Mouse (Mus musculus): ENCODE results near the gene Apoc4. TPM values are rescaled to one million over a fixed set of nuclear protein-coding genes. Genes with fewer than 3 reads are reported as not detected.

The Apoc4 gene
- not detected in 2 replicates for total RNA-seq (2014; fragmentation: Nextera tagmentation)
- total RNA-seq (2017) = 0.27 TPM in 1 of 2 replicates, not detected in the other
- 0.22 TPM in 1 of 2 replicates, not detected in the other for polyA plus RNA-seq (2012)

- peaks cover 10% of the 10 kb centered on the region; the same call in 1 of the 2 replicates for H3K27me3 ChIP-seq (ENCODE audit: insufficient read depth, low read length)
- TF ChIP-seq TAL1 (conservative IDR thresholded peaks at IDR 0.05; ENCODE audit: low read depth, low read length) (no peak), POLR2AphosphoS5 (IDR thresholded peaks at IDR 0.05; ENCODE audit: insufficient replicate concordance, low read depth, low read length) (no peak), CTCF (IDR thresholded peaks at IDR 0.05; ENCODE audit: low read depth, low read length) (no peak), GATA1 (IDR thresholded peaks at IDR 0.05; ENCODE audit: borderline replicate concordance, low read length) (no peak), GATA2 (IDR thresholded peaks at IDR 0.05; ENCODE audit: borderline replicate concordance, low read depth, low read length) (no peak)
- no peaks in the 10 kb centered on the region for H3K9me3 ChIP-seq (replicated peaks)
- H3K4me1 ChIP-seq (ENCODE audit: insufficient read depth, low read depth, low read length) = peaks cover 17% of the 10 kb centered on the region
- no peaks in the 10 kb centered on the region for H3K36me3 ChIP-seq (replicated peaks)
- DNase-seq (ENCODE audit: low spot score) (no peak), ATAC-seq (ENCODE audit: extremely low read depth, insufficient number of reproducible peaks, low FRiP score, poor library complexity, severe bottlenecking) (no peak)
- H3K4me3 ChIP-seq (ENCODE audit: low read depth, low read length) = no peak within 1 kb of the TSS
Observed at GRCm38 (mm10) chr7:19681202-19681694, at the start of gene Apoc4, which contains the start of gene Gm44805. TSS of gene Apoc4 (minus strand) at chr7:19681479. TSS of gene Gm44805 (minus strand) at chr7:19681423.

- Histone ChIP-seq H3K36me3 (replicated peaks) (peaks cover 93% of the 10 kb centered on the region), H3K9me3 (replicated peaks) (no peaks in the 10 kb centered on the region), H3K27me3 (ENCODE audit: insufficient read depth, low read length) (no peaks in the 10 kb centered on the region), H3K4me1 (ENCODE audit: insufficient read depth, low read depth, low read length) (peaks cover 12% of the 10 kb centered on the region), H3K4me3 (ENCODE audit: low read depth, low read length) (no peak overlapping the region)
- ATAC-seq (ENCODE audit: extremely low read depth, insufficient number of reproducible peaks, low FRiP score, poor library complexity, severe bottlenecking) = no peak
- no peak for DNase-seq (ENCODE audit: low spot score)
- no peak for TF ChIP-seq CTCF (IDR thresholded peaks at IDR 0.05; ENCODE audit: low read depth, low read length)
- TF ChIP-seq GATA1 (IDR thresholded peaks at IDR 0.05; ENCODE audit: borderline replicate concordance, low read length) = no peak
- no peak for TF ChIP-seq POLR2AphosphoS5 (IDR thresholded peaks at IDR 0.05; ENCODE audit: insufficient replicate concordance, low read depth, low read length)
- TF ChIP-seq TAL1 (conservative IDR thresholded peaks at IDR 0.05; ENCODE audit: low read depth, low read length) = no peak
- TF ChIP-seq GATA2 (IDR thresholded peaks at IDR 0.05; ENCODE audit: borderline replicate concordance, low read depth, low read length) = no peak
Observed at GRCm38 (mm10) chr7:19726541-19726940, 45.3 kb upstream of the Apoc4 start.

- Histone ChIP-seq H3K9me3 (replicated peaks) (no peaks in the 10 kb centered on the region), H3K27me3 (ENCODE audit: insufficient read depth, low read length) (no peaks in the 10 kb centered on the region), H3K4me3 (ENCODE audit: low read depth, low read length) (no peak overlapping the region), H3K36me3 (replicated peaks) (peaks cover 78% of the 10 kb centered on the region), H3K4me1 (ENCODE audit: insufficient read depth, low read depth, low read length) (peaks cover 15% of the 10 kb centered on the region)
- ATAC-seq (ENCODE audit: extremely low read depth, insufficient number of reproducible peaks, low FRiP score, poor library complexity, severe bottlenecking) = no peak
- DNase-seq (ENCODE audit: low spot score) = no peak
- TF ChIP-seq CTCF (IDR thresholded peaks at IDR 0.05; ENCODE audit: low read depth, low read length) (no peak), POLR2AphosphoS5 (IDR thresholded peaks at IDR 0.05; ENCODE audit: insufficient replicate concordance, low read depth, low read length) (no peak), GATA1 (IDR thresholded peaks at IDR 0.05; ENCODE audit: borderline replicate concordance, low read length) (no peak), GATA2 (IDR thresholded peaks at IDR 0.05; ENCODE audit: borderline replicate concordance, low read depth, low read length) (no peak), TAL1 (conservative IDR thresholded peaks at IDR 0.05; ENCODE audit: low read depth, low read length) (no peak)
Observed at GRCm38 (mm10) chr7:19724167-19724566, 42.9 kb upstream of the Apoc4 start.

GRCm38 (mm10) chr7:19722754-19723195 lies 41.5 kb upstream of the Apoc4 start:
- DNase-seq (ENCODE audit: low spot score) (no peak), ATAC-seq (ENCODE audit: extremely low read depth, insufficient number of reproducible peaks, low FRiP score, poor library complexity, severe bottlenecking) (no peak)
- H3K4me3 ChIP-seq (ENCODE audit: low read depth, low read length) = no peak overlapping the region
- H3K4me1 ChIP-seq (ENCODE audit: insufficient read depth, low read depth, low read length) = peaks cover 17% of the 10 kb centered on the region
- H3K9me3 ChIP-seq (replicated peaks) = no peaks in the 10 kb centered on the region
- TF ChIP-seq GATA2 (IDR thresholded peaks at IDR 0.05; ENCODE audit: borderline replicate concordance, low read depth, low read length) = no peak
- TF ChIP-seq POLR2AphosphoS5 (IDR thresholded peaks at IDR 0.05; ENCODE audit: insufficient replicate concordance, low read depth, low read length) = no peak
- H3K36me3 ChIP-seq (replicated peaks) = peaks cover 76% of the 10 kb centered on the region
- no peaks in the 10 kb centered on the region for H3K27me3 ChIP-seq (ENCODE audit: insufficient read depth, low read length)

- DNase-seq (ENCODE audit: low spot score) (no peak), ATAC-seq (ENCODE audit: extremely low read depth, insufficient number of reproducible peaks, low FRiP score, poor library complexity, severe bottlenecking) (no peak)
- Histone ChIP-seq H3K4me1 (ENCODE audit: insufficient read depth, low read depth, low read length) (peaks cover 34% of the 10 kb centered on the region), H3K27me3 (ENCODE audit: insufficient read depth, low read length) (no peaks in the 10 kb centered on the region), H3K9me3 (replicated peaks) (no peaks in the 10 kb centered on the region), H3K4me3 (ENCODE audit: low read depth, low read length) (no peak overlapping the region), H3K36me3 (replicated peaks) (peaks cover 49% of the 10 kb centered on the region)
- no peak for TF ChIP-seq CTCF (IDR thresholded peaks at IDR 0.05; ENCODE audit: low read depth, low read length)
- TF ChIP-seq GATA2 (IDR thresholded peaks at IDR 0.05; ENCODE audit: borderline replicate concordance, low read depth, low read length) = no peak
- TF ChIP-seq POLR2AphosphoS5 (IDR thresholded peaks at IDR 0.05; ENCODE audit: insufficient replicate concordance, low read depth, low read length) = no peak
- TF ChIP-seq TAL1 (conservative IDR thresholded peaks at IDR 0.05; ENCODE audit: low read depth, low read length) = no peak
- TF ChIP-seq GATA1 (IDR thresholded peaks at IDR 0.05; ENCODE audit: borderline replicate concordance, low read length) = no peak
Observed at GRCm38 (mm10) chr7:19719200-19719599, 37.9 kb upstream of the Apoc4 start.

GRCm38 (mm10) chr7:19718297-19718952 lies 37.1 kb upstream of the Apoc4 start:
- ATAC-seq (ENCODE audit: extremely low read depth, insufficient number of reproducible peaks, low FRiP score, poor library complexity, severe bottlenecking) (no peak), DNase-seq (ENCODE audit: low spot score) (no peak)
- no peaks in the 10 kb centered on the region for H3K27me3 ChIP-seq (ENCODE audit: insufficient read depth, low read length)
- no peak for TF ChIP-seq GATA1 (IDR thresholded peaks at IDR 0.05; ENCODE audit: borderline replicate concordance, low read length)
- no peak for TF ChIP-seq TAL1 (conservative IDR thresholded peaks at IDR 0.05; ENCODE audit: low read depth, low read length)
- TF ChIP-seq CTCF (IDR thresholded peaks at IDR 0.05; ENCODE audit: low read depth, low read length) = no peak
- TF ChIP-seq GATA2 (IDR thresholded peaks at IDR 0.05; ENCODE audit: borderline replicate concordance, low read depth, low read length) = no peak
- no peak for TF ChIP-seq POLR2AphosphoS5 (IDR thresholded peaks at IDR 0.05; ENCODE audit: insufficient replicate concordance, low read depth, low read length)
- no peak overlapping the region for H3K4me3 ChIP-seq (ENCODE audit: low read depth, low read length)
- peaks cover 49% of the 10 kb centered on the region for H3K36me3 ChIP-seq (replicated peaks)
- no peaks in the 10 kb centered on the region for H3K9me3 ChIP-seq (replicated peaks)
- peaks cover 37% of the 10 kb centered on the region for H3K4me1 ChIP-seq (ENCODE audit: insufficient read depth, low read depth, low read length)
